Comparison of ENCODE assay signal across 29 mouse cellular contexts in genomic region chr5:115932325-115932724, GRCm38 (mm10).
"Had no signal": no experiment of that assay in that cellular context is flagged by ENCODE, and none has a peak within 500 bp of the region (broad histone marks: within the 10 kb centered on the region; RNA-seq: fewer than 3 reads in every experiment).

No protein-coding gene starts in this region.

- H3K4me2 ChIP-seq: embryonic facial prominence, embryonic 12.5 days; embryonic facial prominence, embryonic 13.5 days; embryonic facial prominence, embryonic 15.5 days; forebrain, embryonic 12.5 days; forebrain, embryonic 13.5 days; forebrain, embryonic 15.5 days had no signal

- H3K4me1 ChIP-seq: embryonic facial prominence, embryonic 10.5 days; embryonic facial prominence, embryonic 12.5 days; embryonic facial prominence, embryonic 13.5 days; embryonic facial prominence, embryonic 15.5 days; forebrain, embryonic 10.5 days; forebrain, embryonic 12.5 days; forebrain, embryonic 13.5 days; forebrain, embryonic 15.5 days; heart, embryonic 10.5 days had no signal

- H3K27me3 ChIP-seq: embryonic facial prominence, embryonic 12.5 days; embryonic facial prominence, embryonic 13.5 days; embryonic facial prominence, embryonic 15.5 days; forebrain, embryonic 12.5 days; forebrain, embryonic 13.5 days; forebrain, embryonic 15.5 days had no signal

- H3K9me3 ChIP-seq: embryonic facial prominence, embryonic 10.5 days; embryonic facial prominence, embryonic 13.5 days; embryonic facial prominence, embryonic 15.5 days; forebrain, embryonic 12.5 days; forebrain, embryonic 15.5 days; heart, embryonic 10.5 days had no signal

- H3K27ac ChIP-seq: embryonic facial prominence, embryonic 10.5 days; embryonic facial prominence, embryonic 12.5 days; embryonic facial prominence, embryonic 13.5 days; embryonic facial prominence, embryonic 15.5 days; forebrain, embryonic 10.5 days; forebrain, embryonic 12.5 days; forebrain, embryonic 13.5 days; forebrain, embryonic 15.5 days; gastrocnemius, adult 2 months; heart, adult 2 months; heart, embryonic 10.5 days had no signal

- H3K9ac ChIP-seq: embryonic facial prominence, embryonic 12.5 days; embryonic facial prominence, embryonic 13.5 days; embryonic facial prominence, embryonic 15.5 days; forebrain, embryonic 12.5 days; forebrain, embryonic 13.5 days; forebrain, embryonic 15.5 days; forebrain, postnatal 0 days had no signal

- H3K4me3 ChIP-seq: embryonic facial prominence, embryonic 10.5 days; embryonic facial prominence, embryonic 12.5 days; embryonic facial prominence, embryonic 13.5 days; embryonic facial prominence, embryonic 15.5 days; erythroblast, embryonic 14.5 days; forebrain, embryonic 10.5 days; forebrain, embryonic 12.5 days; forebrain, embryonic 13.5 days; forebrain, embryonic 15.5 days; gastrocnemius, adult 2 months; heart, adult 2 months; heart, embryonic 10.5 days had no signal

- ATAC-seq: forebrain, embryonic 13.5 days; forebrain, embryonic 14.5 days; forebrain, embryonic 15.5 days; forebrain, embryonic 16.5 days; forebrain, postnatal 0 days had no signal

- DNase-seq: cerebellum, adult 8-10 months; cerebellum, adult 9-10 months; cerebellum, adult 9-11 months; cerebellum, postnatal 10 days; cerebellum, postnatal 14 days; cerebellum, postnatal 25 days; cerebellum, postnatal 36 days; embryo, embryonic 11 days; forebrain, postnatal 0 days; gastrocnemius, adult 2 months; gastrocnemius, postnatal 10 days; gastrocnemius, postnatal 14 days; gastrocnemius, postnatal 25 days; gastrocnemius, postnatal 36 days; heart, adult 11 months; heart, adult 18-20 months; heart, adult 2 months had no signal
